Mouse (Mus musculus): ENCODE measurements around the gene Ebf1. TPM values are rescaled to one million over a fixed set of nuclear protein-coding genes. Genes with fewer than 3 reads are reported as not detected.

The Ebf1 gene
- polyA plus RNA-seq, 1 experiment, result 2.8 TPM

DNA sequence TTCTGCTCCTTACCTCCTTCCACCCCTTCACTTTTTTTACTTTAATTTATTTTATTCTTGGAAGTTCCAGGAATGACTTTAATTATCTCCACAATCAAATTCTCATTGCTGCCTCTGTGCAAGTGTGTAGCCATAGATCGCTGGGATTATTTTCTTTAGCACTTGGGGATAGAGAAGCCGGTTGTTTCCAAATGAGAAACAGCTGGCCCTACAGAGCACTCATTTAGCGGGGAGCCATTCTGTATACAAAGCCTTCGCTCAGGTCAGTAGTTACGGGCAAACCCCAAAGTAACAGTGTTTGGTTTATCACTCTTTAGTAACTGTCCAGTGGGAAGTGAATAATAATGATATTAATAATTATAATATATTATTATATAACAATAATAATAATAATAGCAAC, 38.4 kb downstream of the Ebf1 start:
- 64% methylated on average over 5 of the region's 5 CpGs for WGBS

DNA sequence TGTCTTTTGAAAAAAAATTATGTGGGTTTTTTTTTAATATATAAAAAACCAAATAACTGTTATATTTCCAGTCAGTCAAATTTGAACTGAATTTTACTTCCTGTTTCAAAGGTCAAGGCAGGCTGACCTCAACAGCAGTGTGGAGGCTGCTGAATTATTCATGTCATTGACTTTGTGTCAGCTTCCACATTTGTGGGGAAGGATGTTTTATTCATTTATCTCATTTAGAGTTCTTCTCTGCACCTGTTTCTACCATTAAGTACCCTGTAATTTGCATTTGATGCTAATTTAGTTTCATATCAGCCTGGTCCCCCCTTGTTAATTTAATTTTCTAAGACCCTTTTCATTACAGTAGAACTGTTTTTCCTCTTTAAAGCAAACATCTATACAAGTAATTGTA, 39.8 kb downstream of the Ebf1 start:
- no peak for DNase-seq (ENCODE audit: low read depth, low spot score)

More for the DNA sequence above, 38.4 kb downstream of the Ebf1 start:
- DNase-seq (ENCODE audit: low read depth, low spot score), result no peak

- no peak for DNase-seq (ENCODE audit: low read depth, low spot score)
Measured at GRCm38 (mm10) chr11:44657833-44658395, 40.8 kb downstream of the Ebf1 start.

GRCm38 (mm10) chr11:44661875-44662274, 44.8 kb downstream of the Ebf1 start:
- no peak for DNase-seq (ENCODE audit: low read depth, low spot score)
- 66% methylated on average over 5 of the region's 5 CpGs for WGBS

More at GRCm38 (mm10) chr11:44657833-44658395, 40.8 kb downstream of the Ebf1 start:
- WGBS, result 72% methylated on average over 6 of the region's 6 CpGs

DNA sequence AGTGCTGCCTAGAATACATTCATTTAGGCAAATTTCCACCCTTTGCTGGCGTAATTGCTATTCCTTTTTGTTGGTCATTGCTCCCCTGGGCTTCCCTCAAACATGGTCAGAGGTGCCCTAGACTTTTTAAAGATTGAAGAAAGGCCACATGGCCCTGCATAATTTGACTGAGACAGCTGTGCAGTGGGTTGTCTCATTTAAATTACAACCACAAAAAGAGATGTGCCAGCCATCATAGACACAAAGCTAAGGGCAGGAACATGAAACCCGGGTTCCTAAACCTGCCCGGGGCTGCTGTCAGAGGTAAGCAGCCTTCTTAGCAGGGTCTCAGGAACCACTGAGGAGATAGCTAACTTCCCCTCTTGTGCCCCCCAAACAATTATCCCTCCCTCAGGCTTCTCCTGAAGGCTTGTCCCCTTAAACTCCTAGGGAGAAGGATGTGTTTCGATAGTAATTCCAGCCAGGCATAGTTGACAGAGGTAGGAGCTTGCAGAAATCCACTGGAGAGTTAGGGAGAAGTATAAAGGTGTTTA, 46.6 kb downstream of the Ebf1 start:
- 61% methylated on average over 4 of the region's 4 CpGs for WGBS
- DNase-seq (ENCODE audit: low read depth, low spot score), result no peak

DNA sequence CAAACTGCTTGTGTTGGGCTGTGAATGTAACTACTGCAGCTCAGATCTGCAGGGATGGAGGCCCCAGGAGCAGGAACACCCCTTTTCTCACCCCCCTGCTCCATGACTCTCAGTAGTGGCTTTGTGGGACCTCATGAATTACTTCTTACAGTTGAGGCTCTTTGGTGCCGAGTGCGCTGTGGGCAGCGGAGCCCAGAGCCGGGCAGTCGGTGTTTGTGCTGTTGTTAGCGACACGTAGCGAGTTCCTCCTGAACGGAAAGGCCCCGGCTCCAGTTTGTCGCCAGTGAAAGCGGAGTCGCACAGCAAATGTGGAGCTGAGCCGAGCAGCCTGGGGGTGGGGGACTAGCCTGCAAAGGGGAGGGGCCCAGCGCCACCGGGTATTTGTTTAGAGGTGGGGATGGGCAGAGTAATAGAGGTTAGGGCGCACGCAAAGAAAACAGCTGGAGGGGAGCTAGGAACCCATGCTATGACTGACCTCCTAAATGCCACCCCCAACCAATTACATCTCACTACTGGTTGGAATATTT, 48.1 kb downstream of the Ebf1 start:
- 15% methylated on average over 18 of the region's 18 CpGs for WGBS

DNA sequence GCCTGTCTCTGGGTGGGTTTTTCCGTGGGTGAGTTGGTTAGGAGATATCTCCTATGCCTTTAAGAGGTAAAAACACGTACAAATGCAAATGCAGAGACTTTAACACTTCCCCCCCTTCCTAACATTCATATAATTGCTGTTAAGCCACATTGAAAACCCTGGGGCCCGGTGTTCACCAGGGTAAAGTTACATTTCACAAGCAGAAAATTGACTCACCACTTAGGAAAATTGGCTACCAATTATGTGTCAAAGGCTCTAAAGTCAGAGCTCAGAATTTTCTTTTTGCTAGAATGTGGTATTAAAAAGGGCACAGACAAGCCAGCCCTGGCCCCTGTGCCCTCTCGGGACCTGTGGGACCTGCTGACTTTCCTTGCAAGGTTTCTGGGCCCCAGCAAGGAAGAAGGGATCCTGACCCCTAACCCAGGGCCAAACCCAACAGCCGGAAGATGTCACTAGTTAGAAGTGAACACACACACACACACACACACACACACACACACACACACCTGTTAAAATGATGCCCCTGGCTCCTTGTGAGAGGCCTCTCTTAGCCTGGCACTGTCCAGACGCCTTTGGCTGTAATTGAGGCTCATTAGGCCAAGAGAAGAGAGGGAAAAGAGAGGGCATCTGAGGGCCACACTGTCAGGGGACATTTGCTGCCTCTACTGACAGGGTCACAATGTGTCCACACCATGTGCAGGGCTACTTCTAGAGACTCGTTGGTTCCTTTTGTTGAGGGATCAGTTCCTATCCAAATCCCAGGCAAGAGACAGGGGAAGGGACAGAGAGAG, 48.8 kb downstream of the Ebf1 start:
- 54% methylated on average over 7 of the region's 7 CpGs for WGBS
- no peak for DNase-seq (ENCODE audit: low read depth, low spot score)

More for the DNA sequence above, 48.1 kb downstream of the Ebf1 start:
- DNase-seq (ENCODE audit: low read depth, low spot score), result no peak

- DNase-seq (ENCODE audit: low read depth, low spot score), result no peak
- WGBS, result 43% methylated on average over 4 of the region's 4 CpGs
Measured at GRCm38 (mm10) chr11:44666741-44667140, 49.6 kb downstream of the Ebf1 start.

DNA sequence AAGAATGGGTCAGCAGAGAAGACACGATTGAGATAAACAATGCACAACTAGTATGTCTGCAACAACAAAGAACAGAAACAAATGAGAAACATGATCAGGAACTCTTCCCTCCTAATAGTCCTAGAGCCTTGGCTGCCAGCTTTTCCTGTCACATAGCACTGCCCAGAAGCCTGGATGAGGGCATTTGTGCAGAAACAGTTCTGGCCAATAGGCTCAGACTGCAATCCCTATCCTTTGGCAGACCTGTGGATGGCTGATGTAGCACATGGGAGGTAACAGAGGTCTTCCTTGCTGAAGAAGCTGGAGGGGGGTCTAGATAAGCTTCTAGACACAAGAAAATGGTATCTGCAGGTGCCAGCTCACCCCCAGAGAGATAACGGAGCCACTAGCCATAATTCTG, 64.2 kb downstream of the Ebf1 start:
- no peak for DNase-seq (ENCODE audit: low read depth, low spot score)
- 85% methylated on average over 2 of the region's 2 CpGs for WGBS

DNA sequence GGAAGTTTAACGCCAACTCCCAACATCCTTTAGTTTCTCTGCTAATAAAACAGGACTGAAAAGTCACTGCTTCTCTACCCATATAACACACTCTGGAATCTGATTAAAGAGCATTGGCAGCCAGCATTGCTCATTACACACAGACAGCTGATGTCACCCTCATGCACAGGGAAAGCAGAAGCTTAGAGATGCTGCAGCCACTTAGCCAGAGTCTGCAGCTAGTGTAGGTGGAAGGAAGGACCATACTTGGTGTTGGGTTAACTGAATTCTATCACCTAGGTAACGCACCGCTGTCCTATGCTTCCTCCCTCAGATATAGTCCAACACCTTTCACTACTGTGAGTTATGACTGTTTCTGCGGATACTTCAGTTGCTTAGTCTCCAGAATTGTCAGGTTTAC, 64.9 kb downstream of the Ebf1 start:
- DNase-seq (ENCODE audit: low read depth, low spot score), result no peak
- WGBS, result 78% methylated on average over 4 of the region's 4 CpGs

GRCm38 (mm10) chr11:44682703-44683539, 65.8 kb downstream of the Ebf1 start:
- DNase-seq (ENCODE audit: low read depth, low spot score), result no peak
- 42% methylated on average over 18 of the region's 18 CpGs for WGBS

GRCm38 (mm10) chr11:44684486-44685076, 67.5 kb downstream of the Ebf1 start:
- DNase-seq (ENCODE audit: low read depth, low spot score), result no peak
- WGBS, result 45% methylated on average over 20 of the region's 20 CpGs

DNA sequence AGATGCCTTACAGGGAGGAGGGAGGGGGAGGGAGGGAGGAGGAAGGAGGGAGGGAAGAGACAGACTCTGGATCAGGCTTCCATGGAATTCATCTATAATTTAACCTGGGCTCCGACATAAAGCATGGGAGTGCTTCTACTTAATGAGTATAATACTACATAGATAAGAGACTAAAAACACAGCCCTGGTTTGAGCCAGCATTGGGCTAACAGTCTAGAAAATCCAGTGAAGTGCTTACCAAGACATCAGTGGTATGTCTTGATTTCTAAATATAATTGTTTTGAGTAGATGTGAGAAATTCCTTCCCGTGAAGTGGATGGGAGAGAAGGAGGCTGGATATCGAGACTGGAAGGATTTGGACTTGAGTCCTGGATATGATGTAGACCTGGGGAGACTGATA, 68.0 kb downstream of the Ebf1 start:
- no peak for DNase-seq (ENCODE audit: low read depth, low spot score)
- WGBS, result 64% methylated on average over 3 of the region's 3 CpGs

DNA sequence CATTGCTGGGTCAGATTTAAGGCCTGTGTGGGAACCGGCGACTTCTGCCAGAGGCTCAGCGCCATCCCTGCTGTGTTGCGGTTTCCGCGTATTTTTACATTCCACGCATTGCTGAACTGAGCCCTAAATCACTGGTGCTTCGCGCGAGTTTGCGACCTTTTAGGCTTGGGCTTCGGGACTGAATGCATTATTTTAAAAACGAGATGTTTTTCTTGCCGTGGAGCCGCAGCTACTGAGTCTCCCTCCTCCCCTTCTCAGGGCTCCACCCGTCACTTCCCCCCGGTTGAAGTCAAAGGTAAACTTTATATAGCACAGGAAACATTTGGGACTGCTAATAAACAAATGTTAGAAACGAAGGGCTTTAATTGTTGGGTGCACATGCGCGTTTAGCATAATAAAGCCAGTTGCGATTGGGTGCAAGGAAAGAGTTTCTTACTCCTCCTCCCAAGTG, 68.8 kb downstream of the Ebf1 start:
- 26% methylated on average over 21 of the region's 21 CpGs for WGBS
- no peak for DNase-seq (ENCODE audit: low read depth, low spot score)

GRCm38 (mm10) chr11:44686378-44686777, 69.3 kb downstream of the Ebf1 start:
- 72% methylated on average over 12 of the region's 12 CpGs for WGBS
- no peak for DNase-seq (ENCODE audit: low read depth, low spot score)

DNA sequence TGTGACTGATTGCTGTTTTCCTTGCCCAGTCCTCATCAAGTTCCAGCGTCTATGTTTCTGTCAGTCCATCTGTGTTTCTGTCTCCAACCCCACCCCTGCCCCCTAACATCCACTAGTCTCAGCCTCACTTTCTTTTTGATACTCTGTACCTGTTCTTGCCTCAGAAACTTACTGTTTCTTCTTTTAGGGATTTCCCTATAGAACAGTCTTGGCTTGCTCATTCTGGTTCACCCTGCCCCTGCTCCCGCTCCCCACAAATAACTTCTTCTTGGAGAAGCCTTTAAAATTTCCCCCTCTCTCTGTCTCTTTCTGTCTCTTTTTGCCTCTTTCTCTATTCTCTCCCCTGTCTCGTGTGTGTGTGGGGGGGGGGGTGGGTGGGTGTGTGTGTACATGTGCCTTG, 71.4 kb downstream of the Ebf1 start:
- WGBS, result 74% methylated on average over 3 of the region's 3 CpGs

DNA sequence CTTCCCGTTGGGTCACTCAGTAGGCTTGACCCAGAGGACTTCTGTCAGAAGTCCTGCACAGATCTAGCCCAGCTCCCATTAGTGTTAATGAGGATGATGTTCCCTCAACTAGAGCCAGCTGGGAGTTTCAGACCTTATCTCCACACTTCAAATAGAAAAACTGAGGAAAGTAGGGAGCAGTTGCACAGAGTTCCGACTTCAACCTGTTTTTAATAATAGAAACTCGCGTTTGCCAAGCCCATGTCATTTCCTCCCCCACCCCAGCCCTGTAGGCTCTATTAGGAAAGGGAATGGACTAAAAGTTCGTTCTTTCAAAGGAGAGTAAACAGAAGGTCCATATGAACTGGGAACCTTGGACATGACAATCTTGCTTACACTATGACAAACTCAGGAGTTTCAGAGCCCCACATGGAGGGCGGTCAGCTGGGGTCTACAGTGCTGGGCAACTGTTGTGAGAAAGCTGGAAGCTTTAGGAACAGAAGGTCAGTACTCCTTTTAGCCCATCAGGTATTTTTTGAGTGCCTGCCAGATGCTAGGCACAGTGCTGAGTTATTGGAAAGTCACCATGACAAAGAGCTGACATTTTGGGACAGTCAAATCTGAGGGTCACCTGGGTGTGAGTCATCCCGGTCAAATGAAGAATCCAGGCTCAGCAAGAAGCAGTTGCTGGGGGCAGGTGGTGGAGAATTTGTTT, 72.6 kb downstream of the Ebf1 start:
- 70% methylated on average over 7 of the region's 7 CpGs for WGBS
- no peak for DNase-seq (ENCODE audit: low read depth, low spot score)

More for the DNA sequence above, 71.4 kb downstream of the Ebf1 start:
- DNase-seq (ENCODE audit: low read depth, low spot score), result no peak

DNA sequence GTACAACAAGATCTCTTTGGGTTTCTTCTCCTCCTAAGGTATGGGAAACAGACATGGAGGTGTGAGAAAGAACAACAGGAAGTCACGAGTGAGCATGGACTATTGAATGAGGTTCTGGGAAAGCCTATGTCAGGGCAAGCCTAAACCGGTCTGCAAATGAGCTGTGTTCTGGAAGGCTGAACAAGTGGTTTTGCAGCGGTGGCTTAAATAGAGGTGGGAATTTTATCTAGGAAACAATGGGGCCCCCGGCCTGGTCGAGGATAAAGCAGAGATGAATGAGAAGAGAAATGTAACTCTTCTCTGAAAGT, 73.1 kb downstream of the Ebf1 start:
- DNase-seq (ENCODE audit: low read depth, low spot score), result no peak
- 90% methylated on average over 5 of the region's 5 CpGs for WGBS

DNA sequence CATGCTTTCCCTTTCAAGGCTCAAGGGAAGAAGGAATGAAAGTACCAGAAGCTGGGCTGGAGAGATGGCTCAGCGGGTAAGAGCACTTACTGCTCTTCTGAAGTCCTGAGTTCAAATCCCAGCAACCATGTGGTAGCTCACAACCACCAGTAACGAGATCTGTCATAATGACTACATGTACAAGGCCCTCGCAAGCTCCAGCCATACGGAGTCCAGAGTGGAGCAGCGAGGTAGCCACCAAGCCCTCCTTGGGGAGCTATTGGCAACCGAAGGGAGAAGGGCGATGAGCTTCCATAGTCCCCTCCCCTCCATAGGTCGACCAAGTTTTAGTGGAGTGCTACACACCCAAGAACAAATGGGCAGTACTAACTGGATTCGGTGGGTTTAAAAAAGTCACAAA, 78.3 kb downstream of the Ebf1 start:
- no peak for DNase-seq (ENCODE audit: low read depth, low spot score)
- WGBS, result 92% methylated on average over 9 of the region's 9 CpGs

Measured in large intestine, adult 2 months (tissue).